Mouse (Mus musculus): ENCODE data around the gene Olfr12. TPM values are rescaled to one million over a fixed set of nuclear protein-coding genes. Genes with fewer than 3 reads are reported as not detected.

Olfr12 gene
- polyA plus RNA-seq, 1 experiment from 2014 or later: 0.09 TPM

DNA sequence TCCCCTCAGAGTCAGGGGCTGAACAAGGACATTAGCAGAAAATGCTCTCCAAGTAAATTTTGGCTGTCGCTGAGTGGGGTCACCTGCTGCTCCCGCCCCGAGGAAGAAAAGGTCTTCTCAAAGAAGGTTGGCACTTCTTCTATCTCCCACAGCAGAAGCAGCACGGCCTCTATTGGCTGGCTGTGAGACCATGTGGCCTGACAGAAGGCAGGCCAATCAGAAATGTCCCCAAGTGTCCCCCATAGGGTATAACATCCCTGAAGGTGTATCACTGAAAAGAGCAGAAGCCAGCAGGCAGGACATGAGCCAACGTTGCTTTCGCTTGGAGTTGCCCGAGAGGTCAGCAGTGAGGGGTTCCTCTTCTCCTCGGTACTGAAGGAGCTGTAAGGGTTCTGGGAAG is 18.4 kb downstream of the Olfr12 start:
- H3K27me3 ChIP-seq (ENCODE audit: control insufficient read depth, insufficient read depth, low read length): no peaks in the 10 kb centered on the region
- no peaks in the 10 kb centered on the region for H3K9me3 ChIP-seq (ENCODE audit: control insufficient read depth, low read length)
- DNase-seq (ENCODE audit: low spot score): no peak
- no peak overlapping the region for H3K9ac ChIP-seq (ENCODE audit: low read depth, low read length)
- H3K4me2 ChIP-seq (replicated peaks; ENCODE audit: low read depth, low read length): no peak overlapping the region
- no peak overlapping the region for H3K4me3 ChIP-seq (ENCODE audit: low read depth, low read length)
- H3K27ac ChIP-seq (ENCODE audit: low read depth, low read length): peak overlapping the region; percentile 17; the same call in 1 of the 2 replicates
- no peaks in the 10 kb centered on the region for H3K4me1 ChIP-seq (replicated peaks; ENCODE audit: control insufficient read depth, insufficient read depth, low read length)
- no peaks in the 10 kb centered on the region; the same call in 1 of the 2 replicates for H3K36me3 ChIP-seq (ENCODE audit: control insufficient read depth, insufficient read depth, low read length)
- 90% methylated on average over 8 of the region's 8 CpGs for WGBS
- ATAC-seq (ENCODE audit: low FRiP score): no peak

DNA sequence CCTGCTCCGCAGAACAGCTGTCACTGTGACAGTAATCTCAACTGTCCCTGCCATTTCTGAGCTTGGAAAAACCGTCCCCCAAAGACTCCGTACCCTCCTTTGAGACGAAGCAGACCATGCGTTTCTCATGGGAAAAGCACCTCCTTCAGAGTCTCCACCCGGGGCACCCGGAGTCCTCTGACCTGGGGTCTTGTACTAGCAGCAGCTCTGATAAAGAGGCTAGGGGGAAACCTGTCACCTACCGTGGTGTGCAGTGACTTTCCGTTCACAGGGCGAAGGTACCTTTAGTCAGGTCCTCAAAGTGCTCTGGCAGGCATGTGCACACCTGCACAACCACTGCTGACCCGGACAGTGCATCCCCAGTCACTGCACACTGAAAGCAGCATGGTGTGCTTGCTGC is 19.1 kb downstream of the Olfr12 start:
- Histone ChIP-seq H3K36me3 (ENCODE audit: control insufficient read depth, insufficient read depth, low read length) (no peaks in the 10 kb centered on the region; the same call in 1 of the 2 replicates), H3K4me3 (ENCODE audit: low read depth, low read length) (no peak overlapping the region), H3K4me2 (replicated peaks; ENCODE audit: low read depth, low read length) (no peak overlapping the region), H3K27ac (ENCODE audit: low read depth, low read length) (no peak overlapping the region), H3K9ac (ENCODE audit: low read depth, low read length) (no peak overlapping the region), H3K4me1 (replicated peaks; ENCODE audit: control insufficient read depth, insufficient read depth, low read length) (no peaks in the 10 kb centered on the region), H3K27me3 (ENCODE audit: control insufficient read depth, insufficient read depth, low read length) (no peaks in the 10 kb centered on the region), H3K9me3 (ENCODE audit: control insufficient read depth, low read length) (no peaks in the 10 kb centered on the region)
- ATAC-seq (ENCODE audit: low FRiP score) (no peak), DNase-seq (ENCODE audit: low spot score) (no peak)
- 92% methylated on average over 11 of the region's 11 CpGs for WGBS

DNA sequence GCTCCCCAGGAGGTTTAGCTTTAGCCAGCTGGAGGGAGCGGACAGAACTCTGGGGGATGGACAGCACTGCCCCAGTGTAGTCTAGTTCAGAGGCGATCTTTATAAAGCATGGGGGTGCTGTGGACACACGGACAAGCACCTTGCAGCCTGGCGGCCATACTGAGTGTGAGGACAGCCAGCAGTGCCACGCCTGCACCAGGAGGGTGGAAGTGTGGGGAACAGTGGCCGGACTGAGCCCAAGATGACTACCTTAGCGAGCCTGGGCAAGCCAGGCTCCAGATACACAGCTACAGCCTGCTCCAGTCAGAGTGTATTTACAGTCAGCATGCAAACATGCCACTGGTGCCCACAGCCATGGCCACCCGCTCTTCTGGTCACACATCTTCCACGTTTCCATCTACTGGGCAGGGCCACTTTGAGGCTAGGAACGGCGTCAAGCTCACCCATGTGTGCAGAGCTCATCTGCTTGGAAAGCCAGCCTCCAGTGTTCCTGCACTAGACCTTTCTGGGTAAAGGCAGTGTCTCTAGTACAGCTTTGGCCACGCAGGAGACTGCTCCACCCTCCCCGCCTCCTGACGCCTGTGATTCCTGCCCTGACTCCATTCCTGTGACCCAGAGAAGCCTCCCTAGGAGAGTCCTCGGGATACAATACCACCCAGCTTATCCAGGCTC is 20.0 kb downstream of the Olfr12 start:
- no peak overlapping the region for H3K4me3 ChIP-seq (ENCODE audit: low read depth, low read length)
- no peak overlapping the region for H3K27ac ChIP-seq (ENCODE audit: low read depth, low read length)
- no peaks in the 10 kb centered on the region for H3K9me3 ChIP-seq (ENCODE audit: control insufficient read depth, low read length)
- no peaks in the 10 kb centered on the region; the same call in 1 of the 2 replicates for H3K36me3 ChIP-seq (ENCODE audit: control insufficient read depth, insufficient read depth, low read length)
- no peaks in the 10 kb centered on the region for H3K27me3 ChIP-seq (ENCODE audit: control insufficient read depth, insufficient read depth, low read length)
- no peak for ATAC-seq (ENCODE audit: low FRiP score)
- no peaks in the 10 kb centered on the region for H3K4me1 ChIP-seq (replicated peaks; ENCODE audit: control insufficient read depth, insufficient read depth, low read length)
- DNase-seq (ENCODE audit: low spot score): no peak
- WGBS: 93% methylated on average over 15 of the region's 15 CpGs
- no peak overlapping the region for H3K9ac ChIP-seq (ENCODE audit: low read depth, low read length)
- no peak overlapping the region for H3K4me2 ChIP-seq (replicated peaks; ENCODE audit: low read depth, low read length)

DNA sequence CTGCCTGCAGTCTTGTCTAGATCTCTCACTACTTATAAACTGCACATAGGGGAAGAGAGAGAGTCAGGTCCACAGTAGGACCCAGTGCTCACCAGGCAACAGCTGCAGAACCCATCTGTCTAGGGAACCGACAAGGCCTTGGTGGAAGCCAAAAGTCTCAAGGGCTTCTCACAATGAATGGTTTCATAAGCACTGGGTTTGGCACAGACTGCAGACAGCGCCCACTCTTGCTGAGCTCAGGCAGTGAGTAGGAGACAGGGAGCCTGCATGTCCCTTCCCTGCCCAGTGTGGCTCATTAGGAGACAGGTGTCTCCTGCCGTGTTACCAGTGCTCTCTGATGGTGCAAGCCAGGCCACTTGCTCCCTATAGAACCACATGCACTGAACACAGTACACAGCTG is 20.6 kb downstream of the Olfr12 start:
- Histone ChIP-seq H3K4me1 (replicated peaks; ENCODE audit: control insufficient read depth, insufficient read depth, low read length) (no peaks in the 10 kb centered on the region), H3K27ac (ENCODE audit: low read depth, low read length) (no peak overlapping the region), H3K27me3 (ENCODE audit: control insufficient read depth, insufficient read depth, low read length) (no peaks in the 10 kb centered on the region), H3K9ac (ENCODE audit: low read depth, low read length) (no peak overlapping the region), H3K36me3 (ENCODE audit: control insufficient read depth, insufficient read depth, low read length) (no peaks in the 10 kb centered on the region; the same call in 1 of the 2 replicates), H3K4me3 (ENCODE audit: low read depth, low read length) (no peak overlapping the region), H3K4me2 (replicated peaks; ENCODE audit: low read depth, low read length) (no peak overlapping the region), H3K9me3 (ENCODE audit: control insufficient read depth, low read length) (no peaks in the 10 kb centered on the region)
- DNase-seq (ENCODE audit: low spot score) (no peak), ATAC-seq (ENCODE audit: low FRiP score) (no peak)
- 84% methylated on average over 3 of the region's 3 CpGs for WGBS

DNA sequence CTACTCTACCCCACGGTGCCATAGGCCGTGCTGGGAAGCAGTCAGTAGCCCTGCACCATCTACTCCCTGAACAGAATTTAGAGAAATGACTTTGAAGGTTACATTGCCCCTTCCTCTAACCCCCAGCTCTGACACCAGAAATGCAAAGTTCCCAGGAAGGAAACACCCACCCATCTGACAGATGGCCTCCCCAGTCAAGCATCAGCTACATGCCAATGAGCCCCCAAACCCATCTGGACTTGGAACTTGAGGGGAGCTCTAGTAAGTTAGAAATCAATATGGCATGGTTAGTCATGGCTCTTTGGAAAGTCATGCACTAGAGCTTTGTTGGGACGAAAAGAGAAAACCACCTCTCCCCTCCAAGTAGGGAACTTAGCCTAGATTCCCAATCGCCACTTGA is 21.1 kb downstream of the Olfr12 start:
- WGBS: 94% methylated on average over 4 of the region's 4 CpGs

DNA sequence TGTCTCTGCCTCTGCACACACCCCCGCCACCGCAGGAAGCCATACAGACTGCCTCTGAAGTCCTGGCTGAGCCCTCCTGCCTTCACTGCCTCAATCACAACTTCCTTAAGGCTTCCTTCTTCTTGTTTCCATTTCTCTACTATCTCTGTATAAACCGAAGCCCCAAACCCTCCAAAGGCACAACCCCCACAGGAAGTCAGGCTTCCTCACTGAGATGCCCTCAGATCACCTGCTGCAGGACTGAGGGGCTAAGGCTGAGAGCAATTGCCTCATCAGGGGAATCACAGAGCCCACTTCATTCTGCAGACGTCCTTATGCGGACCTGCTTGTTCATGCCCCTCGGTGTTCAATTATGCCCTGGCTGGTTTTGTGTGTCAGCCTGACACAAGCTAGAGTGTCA is 22.8 kb downstream of the Olfr12 start:
- DNase-seq (ENCODE audit: low spot score): no peak
- Histone ChIP-seq H3K27me3 (ENCODE audit: control insufficient read depth, insufficient read depth, low read length) (no peaks in the 10 kb centered on the region), H3K9ac (ENCODE audit: low read depth, low read length) (peak overlapping the region; percentile 77; the same call in 1 of the 2 replicates), H3K27ac (ENCODE audit: low read depth, low read length) (no peak overlapping the region), H3K4me3 (ENCODE audit: low read depth, low read length) (no peak overlapping the region), H3K4me1 (replicated peaks; ENCODE audit: control insufficient read depth, insufficient read depth, low read length) (no peaks in the 10 kb centered on the region), H3K9me3 (ENCODE audit: control insufficient read depth, low read length) (no peaks in the 10 kb centered on the region), H3K36me3 (ENCODE audit: control insufficient read depth, insufficient read depth, low read length) (no peaks in the 10 kb centered on the region; the same call in 1 of the 2 replicates), H3K4me2 (replicated peaks; ENCODE audit: low read depth, low read length) (peak overlapping the region; percentile 91; the same call in 1 of the 2 replicates)
- ATAC-seq (ENCODE audit: low FRiP score): no peak
- 91% methylated on average over 6 of the region's 6 CpGs for WGBS

More for the DNA sequence above, 21.1 kb downstream of the Olfr12 start:
- no peaks in the 10 kb centered on the region for H3K27me3 ChIP-seq (ENCODE audit: control insufficient read depth, insufficient read depth, low read length)
- no peak overlapping the region for H3K4me3 ChIP-seq (ENCODE audit: low read depth, low read length)
- H3K36me3 ChIP-seq (ENCODE audit: control insufficient read depth, insufficient read depth, low read length): no peaks in the 10 kb centered on the region; the same call in 1 of the 2 replicates
- no peak overlapping the region for H3K27ac ChIP-seq (ENCODE audit: low read depth, low read length)
- H3K4me2 ChIP-seq (replicated peaks; ENCODE audit: low read depth, low read length): no peak overlapping the region
- H3K9ac ChIP-seq (ENCODE audit: low read depth, low read length): no peak overlapping the region
- ATAC-seq (ENCODE audit: low FRiP score): no peak
- no peaks in the 10 kb centered on the region for H3K9me3 ChIP-seq (ENCODE audit: control insufficient read depth, low read length)
- H3K4me1 ChIP-seq (replicated peaks; ENCODE audit: control insufficient read depth, insufficient read depth, low read length): no peaks in the 10 kb centered on the region
- DNase-seq (ENCODE audit: low spot score): no peak

DNA sequence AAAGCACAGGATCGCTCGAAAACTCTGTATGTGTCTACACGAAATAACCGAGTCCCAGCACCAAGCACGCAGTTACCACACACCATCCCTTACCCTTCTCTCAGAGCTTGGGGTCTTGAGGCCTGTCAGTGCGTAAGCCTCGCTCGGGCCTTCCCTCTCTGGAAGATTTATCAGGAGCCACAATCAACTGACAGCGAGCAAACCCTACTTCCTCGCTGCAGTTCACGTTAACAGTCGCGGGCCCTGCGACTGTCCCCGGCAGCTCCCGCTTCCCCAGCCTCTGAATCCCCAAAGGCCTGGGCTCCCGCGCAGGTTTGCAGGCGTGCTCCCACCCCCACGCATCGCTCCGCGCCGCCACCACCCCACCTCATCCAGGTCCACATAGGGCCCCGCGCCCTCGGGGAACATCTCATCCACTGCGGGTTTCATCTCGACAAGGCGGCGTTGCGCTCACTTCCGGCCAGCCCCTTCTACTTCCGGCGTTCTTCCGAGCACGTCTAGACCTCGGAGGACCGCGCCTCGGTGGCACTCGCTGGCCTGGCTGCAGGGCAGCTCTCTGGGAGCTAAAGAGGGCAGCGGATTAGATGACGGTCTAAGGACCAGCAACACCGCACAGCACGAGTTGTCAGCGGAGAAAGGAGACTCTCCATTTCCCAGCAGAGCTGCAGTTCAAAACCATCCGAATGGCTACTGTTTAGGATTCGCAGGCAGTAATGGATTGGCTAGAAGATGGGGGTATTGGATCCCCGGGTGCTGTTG is 24.1 kb downstream of the Olfr12 start, which contains the start of gene Cops9:
TSS of gene Cops9 (minus strand) at position 472 of the 759 bp plus-strand sequence.
- 3% methylated on average over 50 of the region's 50 CpGs for whole genome bisulfite sequencing
- peak; percentile 92 for ATAC-seq (ENCODE audit: low FRiP score)

DNA sequence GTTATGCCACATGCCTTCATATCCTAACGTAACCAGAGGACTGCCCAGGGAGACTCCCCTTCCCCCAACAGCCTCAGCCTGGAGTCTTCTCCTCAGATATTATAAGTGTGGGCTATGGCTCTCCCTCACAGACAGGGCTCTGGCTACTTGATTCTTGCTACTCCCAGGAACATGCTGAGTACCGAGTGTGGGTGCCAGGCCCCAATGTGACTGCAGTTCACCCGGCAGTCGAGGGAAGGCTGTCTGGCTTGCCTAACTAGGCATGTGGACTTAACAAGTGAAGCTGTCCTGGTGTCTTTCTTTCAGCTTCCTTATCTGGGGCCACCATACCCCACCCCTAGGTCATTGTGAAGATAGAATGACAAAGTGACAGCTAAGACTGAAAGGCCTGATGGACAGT is 26.1 kb downstream of the Olfr12 start:
- H3K9ac ChIP-seq (ENCODE audit: low read depth, low read length): no peak overlapping the region
- DNase-seq (ENCODE audit: low spot score): no peak
- no peaks in the 10 kb centered on the region for H3K27me3 ChIP-seq (ENCODE audit: control insufficient read depth, insufficient read depth, low read length)
- no peaks in the 10 kb centered on the region for H3K4me1 ChIP-seq (replicated peaks; ENCODE audit: control insufficient read depth, insufficient read depth, low read length)
- H3K9me3 ChIP-seq (ENCODE audit: control insufficient read depth, low read length): no peaks in the 10 kb centered on the region
- 73% methylated on average over 4 of the region's 4 CpGs for WGBS
- no peak overlapping the region for H3K4me3 ChIP-seq (ENCODE audit: low read depth, low read length)
- no peaks in the 10 kb centered on the region for H3K36me3 ChIP-seq (ENCODE audit: control insufficient read depth, insufficient read depth, low read length)
- no peak overlapping the region for H3K4me2 ChIP-seq (replicated peaks; ENCODE audit: low read depth, low read length)
- ATAC-seq (ENCODE audit: low FRiP score): no peak
- no peak overlapping the region for H3K27ac ChIP-seq (ENCODE audit: low read depth, low read length)

More for the DNA sequence above, 24.1 kb downstream of the Olfr12 start, which contains the start of gene Cops9:
- Histone ChIP-seq H3K9ac (ENCODE audit: low read depth, low read length) (peak within 1 kb of the TSS; percentile 77), H3K4me1 (replicated peaks; ENCODE audit: control insufficient read depth, insufficient read depth, low read length) (no peaks in the 10 kb centered on the region), H3K27me3 (ENCODE audit: control insufficient read depth, insufficient read depth, low read length) (no peaks in the 10 kb centered on the region), H3K27ac (ENCODE audit: low read depth, low read length) (no peak within 1 kb of the TSS), H3K36me3 (ENCODE audit: control insufficient read depth, insufficient read depth, low read length) (no peaks in the 10 kb centered on the region; the same call in 1 of the 2 replicates), H3K9me3 (ENCODE audit: control insufficient read depth, low read length) (no peaks in the 10 kb centered on the region), H3K4me3 (ENCODE audit: low read depth, low read length) (peak within 1 kb of the TSS; percentile 50), H3K4me2 (replicated peaks; ENCODE audit: low read depth, low read length) (peak within 1 kb of the TSS; percentile 91)
- peak; percentile 96 for DNase-seq (ENCODE audit: low spot score)
